Mouse (Mus musculus) stomach, embryonic 15.5 days (tissue): ENCODE measurements around the gene Plin3. TPM values are rescaled to one million over a fixed set of nuclear protein-coding genes. Genes with fewer than 3 reads are reported as not detected.

Experiments used
- ATAC-seq: fragments of 200-750 bp; cut with Nextera tagmentation; 2 replicates; pipeline ENCODE4 v1.8.0; 2017; ENCODE audit warnings: low read depth, moderate number of reproducible peaks, moderate TSS enrichment; ENCODE audit not compliant: insufficient read depth, low FRiP score
- H3K27ac ChIP-seq: fragments of 300-500 bp; sonication (generic); 2 replicates; pipeline ENCODE4 v1.5.1; 2015; ENCODE audit warnings: mild to moderate bottlenecking, inconsistent platforms
- H3K27me3 ChIP-seq: fragments of 300-500 bp; sonication (generic); replicated peaks from 2 replicates; pipeline ENCODE4 v1.6.1; 2015; ENCODE audit warnings: inconsistent platforms
- H3K36me3 ChIP-seq: fragments of 300-500 bp; sonication (generic); 2 replicates; pipeline ENCODE4 v1.6.1; 2015; ENCODE audit warnings: inconsistent platforms
- H3K4me1 ChIP-seq: fragments of 300-500 bp; sonication (generic); 2 replicates; pipeline ENCODE4 v1.6.1; 2015; ENCODE audit warnings: inconsistent platforms
- H3K4me2 ChIP-seq: fragments of 300-500 bp; sonication (generic); 2 replicates; pipeline ENCODE4 v1.6.1; 2015; ENCODE audit warnings: mild to moderate bottlenecking, inconsistent platforms
- H3K4me3 ChIP-seq: fragments of 300-500 bp; sonication (generic); replicated peaks from 2 replicates; pipeline ENCODE4 v1.5.1; 2015; ENCODE audit warnings: inconsistent platforms
- H3K9ac ChIP-seq: fragments of 300-500 bp; sonication (generic); 2 replicates; pipeline ENCODE4 v1.6.1; 2015; ENCODE audit warnings: inconsistent platforms
- H3K9me3 ChIP-seq: fragments of 300-500 bp; sonication (generic); 2 replicates; pipeline ENCODE4 v1.6.1; 2016; ENCODE audit warnings: inconsistent platforms
- WGBS: fragments of 180-500 bp; shearing (Covaris S2); methylation state at CpG from one replicate; pipeline ENCODE4 v1.1.7; 2015; 5-methylcytosine and 5-hydroxymethylcytosine counted together
- polyA plus RNA-seq: library from polyadenylated mRNA; unstranded; fragments of >200 nt; fragmentation: Nextera tagmentation; extraction: Ambion mirVana; gene quantifications from 2 replicates; pipeline ENCODE4 v1.2.1, GENCODE M21; 2015

Gene Plin3
- polyA plus RNA-seq = 90.7 and 93.1 TPM in 2 replicates

GRCm38 (mm10) chr17:56292531-56293222 lies at the start of gene Plin3:
Gene Plin3, minus strand, starts transcription at chr17:56292873.
- no peak within 1 kb of the TSS for H3K4me2 ChIP-seq
- H3K9ac ChIP-seq = no peak within 1 kb of the TSS
- H3K4me3 ChIP-seq = no peak within 1 kb of the TSS
- H3K27ac ChIP-seq = peak within 1 kb of the TSS; percentile 97; the same call in 1 of the 2 replicates
- 89% methylated on average over 4 of the region's 4 CpGs for WGBS
- no peaks in the 10 kb centered on the region for H3K27me3 ChIP-seq
- peaks cover 24% of the 10 kb centered on the region for H3K4me1 ChIP-seq
- H3K9me3 ChIP-seq = no peaks in the 10 kb centered on the region
- no peaks in the 10 kb centered on the region for H3K36me3 ChIP-seq
- no peak for ATAC-seq

GRCm38 (mm10) chr17:56340717-56341116 lies 48.0 kb upstream of the Plin3 start:
- no peak overlapping the region for H3K4me2 ChIP-seq
- no peak for ATAC-seq
- 0 out of 2 replicates have a peak, but pooled peaks cover 5% of the 10 kb centered on the region for H3K4me1 ChIP-seq
- no peaks in the 10 kb centered on the region for H3K27me3 ChIP-seq
- no peak overlapping the region for H3K9ac ChIP-seq
- no peak overlapping the region for H3K27ac ChIP-seq
- H3K4me3 ChIP-seq = no peak overlapping the region
- no peaks in the 10 kb centered on the region for H3K36me3 ChIP-seq
- no peaks in the 10 kb centered on the region for H3K9me3 ChIP-seq

GRCm38 (mm10) chr17:56338909-56339308 lies 46.2 kb upstream of the Plin3 start:
- no peak overlapping the region for H3K4me3 ChIP-seq
- 53% methylated on average over 4 of the region's 4 CpGs for WGBS
- H3K9me3 ChIP-seq = no peaks in the 10 kb centered on the region
- no peaks in the 10 kb centered on the region for H3K36me3 ChIP-seq
- no peak overlapping the region for H3K4me2 ChIP-seq
- no peaks in the 10 kb centered on the region for H3K27me3 ChIP-seq
- H3K9ac ChIP-seq = no peak overlapping the region
- no peak for ATAC-seq
- 0 out of 2 replicates have a peak, but pooled peaks cover 5% of the 10 kb centered on the region for H3K4me1 ChIP-seq
- H3K27ac ChIP-seq = no peak overlapping the region

- Histone ChIP-seq H3K27ac (no peak overlapping the region), H3K4me2 (no peak overlapping the region), H3K9ac (no peak overlapping the region), H3K27me3 (no peaks in the 10 kb centered on the region), H3K4me3 (no peak overlapping the region), H3K4me1 (0 out of 2 replicates have a peak, but pooled peaks cover 10% of the 10 kb centered on the region), H3K9me3 (no peaks in the 10 kb centered on the region), H3K36me3 (no peaks in the 10 kb centered on the region)
- 90% methylated on average over 6 of the region's 6 CpGs for WGBS
- no peak for ATAC-seq
Measured at GRCm38 (mm10) chr17:56337791-56338190, 45.1 kb upstream of the Plin3 start.

GRCm38 (mm10) chr17:56337190-56337589 lies 44.5 kb upstream of the Plin3 start:
- Histone ChIP-seq H3K9me3 (no peaks in the 10 kb centered on the region), H3K4me1 (0 out of 2 replicates have a peak, but pooled peaks cover 10% of the 10 kb centered on the region), H3K9ac (no peak overlapping the region), H3K4me3 (no peak overlapping the region), H3K36me3 (no peaks in the 10 kb centered on the region), H3K27me3 (no peaks in the 10 kb centered on the region), H3K27ac (no peak overlapping the region), H3K4me2 (no peak overlapping the region)
- ATAC-seq = no peak
- 35% methylated on average over 4 of the region's 4 CpGs for WGBS

- no peak for ATAC-seq
- H3K4me1 ChIP-seq = peaks cover 42% of the 10 kb centered on the region
- H3K27ac ChIP-seq = no peak overlapping the region
- no peak overlapping the region for H3K9ac ChIP-seq
- no peak overlapping the region for H3K4me3 ChIP-seq
- no peak overlapping the region for H3K4me2 ChIP-seq
- WGBS = 40% methylated on average over 8 of the region's 8 CpGs
- H3K27me3 ChIP-seq = no peaks in the 10 kb centered on the region
- no peaks in the 10 kb centered on the region for H3K9me3 ChIP-seq
- no peaks in the 10 kb centered on the region for H3K36me3 ChIP-seq
Measured at GRCm38 (mm10) chr17:56332987-56333386, 40.3 kb upstream of the Plin3 start.

GRCm38 (mm10) chr17:56331256-56331655 lies 38.6 kb upstream of the Plin3 start:
- Histone ChIP-seq H3K9me3 (no peaks in the 10 kb centered on the region), H3K9ac (no peak overlapping the region), H3K4me2 (no peak overlapping the region), H3K36me3 (no peaks in the 10 kb centered on the region), H3K4me3 (no peak overlapping the region), H3K4me1 (peaks cover 48% of the 10 kb centered on the region), H3K27ac (no peak overlapping the region), H3K27me3 (no peaks in the 10 kb centered on the region)
- no peak for ATAC-seq

- H3K4me1 ChIP-seq = peaks cover 48% of the 10 kb centered on the region
- no peak overlapping the region for H3K4me2 ChIP-seq
- H3K27ac ChIP-seq = no peak overlapping the region
- no peak overlapping the region for H3K4me3 ChIP-seq
- no peak overlapping the region for H3K9ac ChIP-seq
- H3K36me3 ChIP-seq = no peaks in the 10 kb centered on the region
- no peaks in the 10 kb centered on the region for H3K27me3 ChIP-seq
- WGBS = 57% methylated on average over 3 of the region's 3 CpGs
- ATAC-seq = no peak
- no peaks in the 10 kb centered on the region for H3K9me3 ChIP-seq
Measured at GRCm38 (mm10) chr17:56330345-56330744, 37.7 kb upstream of the Plin3 start.

- Histone ChIP-seq H3K9me3 (no peaks in the 10 kb centered on the region), H3K36me3 (no peaks in the 10 kb centered on the region), H3K4me1 (peaks cover 50% of the 10 kb centered on the region), H3K4me3 (no peak overlapping the region), H3K27ac (no peak overlapping the region), H3K4me2 (no peak overlapping the region), H3K27me3 (no peaks in the 10 kb centered on the region), H3K9ac (no peak overlapping the region)
- no peak for ATAC-seq
Measured at GRCm38 (mm10) chr17:56329267-56329666, 36.6 kb upstream of the Plin3 start.

- Histone ChIP-seq H3K4me3 (peak overlapping the region; percentile 93), H3K4me2 (peak overlapping the region; percentile 76), H3K4me1 (peaks cover 41% of the 10 kb centered on the region), H3K27me3 (no peaks in the 10 kb centered on the region), H3K36me3 (peaks cover 8% of the 10 kb centered on the region; the same call in 1 of the 2 replicates), H3K27ac (peak overlapping the region; percentile 98), H3K9ac (peak overlapping the region; percentile 91), H3K9me3 (no peaks in the 10 kb centered on the region)
- peak; percentile 23 for ATAC-seq
- 2% methylated on average over 61 of the region's 67 CpGs for WGBS
Measured at GRCm38 (mm10) chr17:56326153-56327147, 33.8 kb upstream of the Plin3 start.

- peak within 1 kb of the TSS; percentile 91 for H3K9ac ChIP-seq
- H3K27ac ChIP-seq = peak within 1 kb of the TSS; percentile 98
- peaks cover 36% of the 10 kb centered on the region for H3K4me1 ChIP-seq
- H3K9me3 ChIP-seq = no peaks in the 10 kb centered on the region
- H3K4me3 ChIP-seq = peak within 1 kb of the TSS; percentile 93
- H3K36me3 ChIP-seq = peaks cover 12% of the 10 kb centered on the region; the same call in 1 of the 2 replicates
- peak within 1 kb of the TSS; percentile 76 for H3K4me2 ChIP-seq
- ATAC-seq = peak; percentile 99
- no peaks in the 10 kb centered on the region for H3K27me3 ChIP-seq
- WGBS = under 1% methylated on average over 57 of the region's 57 CpGs
Measured at GRCm38 (mm10) chr17:56325450-56326152, 32.9 kb upstream of the Plin3 start, which contains the start of gene Kdm4b. Gene Kdm4b, plus strand, starts transcription at chr17:56326062.
